Mouse (Mus musculus) neural tube, postnatal 0 days (tissue): ENCODE results near the gene Sdhaf2. TPM values are rescaled to one million over a fixed set of nuclear protein-coding genes. Genes with fewer than 3 reads are reported as not detected.

ENCODE experiments used
- polyA plus RNA-seq: library from polyadenylated mRNA; unstranded; fragments of >200 nt; fragmentation: Nextera tagmentation; extraction: Ambion mirVana; gene quantifications from 2 replicates; pipeline ENCODE4 v1.2.1, GENCODE M21; 2015

Gene Sdhaf2
- 66.1 and 68.5 TPM in 2 replicates for polyA plus RNA-seq

DNA sequence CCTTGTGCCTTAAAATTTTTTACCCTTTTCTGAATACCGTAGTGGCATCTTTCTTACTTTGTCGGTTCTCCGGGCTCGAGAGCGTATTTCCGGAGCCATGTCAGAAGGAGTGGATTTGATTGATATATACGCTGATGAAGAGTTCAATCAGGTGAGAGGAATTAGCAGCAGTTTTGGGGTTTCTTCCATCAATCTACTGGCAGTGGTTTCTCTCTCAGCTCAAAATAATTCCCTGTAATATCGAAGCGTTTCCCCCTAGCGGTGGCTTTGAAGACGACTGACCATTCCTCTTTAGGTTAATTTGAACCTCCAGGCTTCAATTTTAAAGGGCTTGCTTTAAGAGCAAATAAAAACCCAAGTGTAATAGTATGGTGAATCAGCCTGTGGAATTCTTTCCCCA is at the start of gene Sdhaf2:
Gene Sdhaf2 (minus strand): TSS at position 233 of the 400 bp plus-strand sequence.

DNA sequence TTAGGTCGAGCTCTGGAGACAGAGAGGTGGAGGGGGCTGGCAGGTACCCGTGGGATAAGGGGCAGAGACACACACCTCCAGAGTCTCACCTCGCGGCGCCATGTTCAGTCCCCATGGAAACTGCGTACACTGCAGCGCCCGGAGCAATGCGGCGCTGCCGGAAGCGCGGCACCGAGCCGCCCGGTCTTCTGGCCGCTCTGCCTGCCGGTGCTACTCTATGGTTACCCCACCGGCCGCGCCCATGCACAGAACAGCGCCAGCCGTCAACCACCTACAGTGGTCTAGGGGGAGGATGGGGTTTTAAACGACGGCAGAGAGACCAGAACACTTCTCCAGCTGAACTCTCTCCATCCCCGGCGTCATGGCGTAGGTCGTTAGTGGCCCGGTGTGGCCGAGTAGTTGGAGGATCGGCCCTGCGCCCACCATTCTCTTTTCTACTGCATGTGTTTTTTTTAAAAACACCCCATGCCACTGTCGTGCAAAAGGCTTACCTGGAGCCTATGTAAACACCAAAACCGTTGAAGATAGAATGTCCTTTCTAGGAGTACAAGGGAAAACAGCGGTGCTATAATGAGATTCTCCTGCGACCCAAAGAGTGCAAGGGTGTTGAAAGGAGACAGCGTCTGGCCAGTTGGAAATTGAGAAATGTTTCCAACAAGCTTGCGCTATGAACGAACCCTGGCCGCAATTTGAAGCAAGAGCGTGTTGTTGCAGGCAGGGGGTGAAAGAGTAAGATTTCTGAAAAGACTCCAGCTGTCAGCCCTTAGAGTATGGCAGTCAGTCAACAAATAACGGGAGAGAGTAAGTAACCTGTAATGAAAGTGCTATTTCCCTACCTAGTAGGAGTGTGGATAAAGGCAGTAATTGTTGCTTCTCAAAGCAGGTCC is 29.9 kb upstream of the Sdhaf2 start, which contains the start of gene Tmem216:
Gene Tmem216 (minus strand): TSS at position 615 of the 887 bp plus-strand sequence.

DNA sequence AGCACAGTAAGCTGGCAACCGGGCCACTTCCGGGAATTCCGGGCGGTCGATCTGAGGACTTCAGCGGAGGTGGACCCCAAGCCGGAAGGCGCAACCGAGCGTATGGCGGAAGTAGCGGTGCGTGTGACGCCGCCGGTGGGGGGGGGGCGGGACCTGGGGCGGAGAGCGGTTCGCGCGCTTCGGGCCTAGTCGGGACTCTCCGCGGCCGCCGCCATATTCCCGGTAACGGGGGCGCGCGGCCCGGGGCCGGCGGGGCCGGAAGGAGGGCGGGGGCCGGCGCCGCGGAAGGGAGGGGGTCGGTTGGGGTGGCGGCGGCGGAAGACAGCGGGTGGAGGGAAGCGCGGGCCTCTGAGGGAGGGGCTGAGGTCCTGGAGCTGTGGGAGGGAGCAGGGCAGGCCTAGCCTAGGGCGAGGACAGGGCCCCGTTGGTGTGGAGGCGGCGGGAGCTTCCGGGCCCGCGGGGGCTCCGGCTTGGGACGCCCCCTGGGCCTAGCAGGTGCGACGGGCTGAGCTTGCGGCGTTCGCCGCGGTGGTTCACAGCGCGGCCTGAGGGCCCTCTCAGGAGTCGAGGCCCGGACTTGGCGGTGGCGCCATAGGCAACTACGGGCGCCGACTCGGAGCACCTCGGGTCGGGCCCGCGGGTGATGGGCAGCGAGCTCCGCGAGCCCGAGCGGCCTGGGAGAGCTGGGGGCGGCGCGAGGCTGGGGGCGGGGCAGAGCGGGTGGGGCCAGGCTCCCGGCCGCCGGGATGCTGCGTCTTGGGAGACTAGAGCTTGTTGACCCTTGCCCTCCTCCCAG is 638 bp downstream of the Sdhaf2 start, which contains the start of gene Cpsf7:
Gene Cpsf7 (plus strand): TSS at position 161 of the 796 bp plus-strand sequence.

DNA sequence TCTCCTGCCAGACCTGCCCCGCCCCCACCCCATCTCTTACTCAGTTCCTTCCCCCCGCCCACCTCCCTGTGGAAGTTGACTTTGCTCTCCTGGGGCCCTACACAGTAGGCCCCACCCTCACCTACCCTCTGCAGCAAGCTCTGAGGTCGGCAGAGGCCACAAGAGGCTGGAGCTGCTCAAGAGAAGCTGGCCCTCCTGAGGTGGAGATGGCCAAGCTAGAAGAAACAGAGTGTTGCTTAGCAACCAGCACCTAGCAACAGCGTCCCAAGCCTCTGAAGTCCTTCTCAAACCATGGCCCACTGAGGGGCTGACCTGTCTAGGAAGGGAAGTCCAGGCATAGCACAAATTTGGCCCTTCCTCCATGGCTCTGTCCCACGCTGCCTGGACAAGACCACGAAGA is 43.2 kb downstream of the Sdhaf2 start, which contains the start of gene Ppp1r32:
Gene Ppp1r32 (minus strand): TSS at position 226 of the 400 bp plus-strand sequence.

DNA sequence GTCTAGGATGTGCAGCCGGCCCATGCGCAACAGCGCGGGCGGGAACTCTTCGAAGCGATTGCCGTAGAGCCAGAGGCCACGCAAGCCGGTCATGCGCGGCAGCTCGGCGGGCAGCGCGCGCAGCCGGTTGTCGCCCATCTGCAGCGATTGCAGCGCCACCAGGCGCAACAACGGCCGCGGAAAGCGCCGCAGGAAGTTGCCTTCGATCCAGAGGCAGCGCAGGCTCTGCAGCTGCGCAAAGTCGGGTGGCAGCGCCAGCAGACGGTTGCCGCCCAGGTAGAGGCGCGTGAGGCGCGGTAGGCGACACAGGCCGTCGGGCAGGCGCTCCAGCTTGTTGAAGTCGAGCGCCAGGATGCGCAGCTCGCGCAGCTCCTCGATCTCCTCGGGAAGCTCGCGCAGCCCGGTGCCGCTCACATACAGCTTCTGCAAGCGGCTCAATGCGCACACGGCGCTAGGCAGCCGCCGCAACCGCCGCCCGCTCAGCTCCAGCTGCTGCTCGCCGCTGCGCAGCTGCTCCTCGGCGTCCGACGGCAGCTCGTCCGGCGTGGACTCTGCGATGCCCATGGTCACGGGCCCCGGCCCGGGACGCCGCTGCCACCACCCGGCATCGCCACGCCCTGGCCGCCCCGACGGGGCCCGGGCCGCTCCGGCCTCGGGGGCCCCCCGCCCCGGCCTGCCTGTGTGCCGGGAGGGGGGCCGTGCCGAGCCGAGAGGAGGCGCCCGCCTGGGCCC is 69.0 kb downstream of the Sdhaf2 start, which contains the start of gene Lrrc10b:
Gene Lrrc10b (minus strand): TSS at position 722 of the 732 bp plus-strand sequence.

Other genes starting within 250 kb of the Sdhaf2 start
- gene Dagla, start 221.3 kb downstream of the Sdhaf2 start, polyA plus RNA-seq = 11.3 and 13.8 TPM in 2 replicates
- 32.7 and 43.1 TPM in 2 replicates for gene Syt7, start 137.1 kb downstream of the Sdhaf2 start, polyA plus RNA-seq
- gene Lrrc10b, start 68.7 kb downstream of the Sdhaf2 start, polyA plus RNA-seq = 2.3 and 2.5 TPM in 2 replicates
- gene Ppp1r32, start 43.2 kb downstream of the Sdhaf2 start, polyA plus RNA-seq = 1.7 and 1.8 TPM in 2 replicates
- 28.2 and 32.1 TPM in 2 replicates for gene Cpsf7, start 876 bp downstream of the Sdhaf2 start, polyA plus RNA-seq
- gene Tmem216, start 30.1 kb upstream of the Sdhaf2 start, polyA plus RNA-seq = 47.7 and 51.7 TPM in 2 replicates
- 15.8 and 18.5 TPM in 2 replicates for gene Cyb561a3, start 51.0 kb upstream of the Sdhaf2 start, polyA plus RNA-seq
- gene Tmem138, start 51.2 kb upstream of the Sdhaf2 start, polyA plus RNA-seq = 32.0 and 35.3 TPM in 2 replicates
- gene Ddb1, start 79.2 kb upstream of the Sdhaf2 start, polyA plus RNA-seq = 107 and 120 TPM in 2 replicates
- gene Tkfc, start 79.5 kb upstream of the Sdhaf2 start, polyA plus RNA-seq = 15.1 and 17.3 TPM in 2 replicates
- 1.8 and 2.3 TPM in 2 replicates for gene Vwce, start 108.1 kb upstream of the Sdhaf2 start, polyA plus RNA-seq
- 0.17 TPM in 1 of 2 replicates, not detected in the other for gene Pga5, start 151.9 kb upstream of the Sdhaf2 start, polyA plus RNA-seq
- 21.6 and 22.4 TPM in 2 replicates for gene Vps37c, start 162.6 kb upstream of the Sdhaf2 start, polyA plus RNA-seq
- 0.18 and 0.21 TPM in 2 replicates for gene Cd5, start 212.9 kb upstream of the Sdhaf2 start, polyA plus RNA-seq